18 mouse cellular contexts compared by ENCODE assay signal in genomic region chr19:56353689-56354088, GRCm38 (mm10).
"Had no signal": no experiment of that assay in that cellular context is flagged by ENCODE, and none has a peak within 500 bp of the region (broad histone marks: within the 10 kb centered on the region; RNA-seq: fewer than 3 reads in every experiment).

No protein-coding gene starts in this region.

- H3K9ac ChIP-seq: liver, embryonic 13.5 days; neural tube, embryonic 12.5 days; neural tube, embryonic 15.5 days had no signal

- H3K36me3 ChIP-seq: liver, embryonic 13.5 days; neural tube, embryonic 12.5 days; neural tube, embryonic 15.5 days had no signal

- H3K27ac ChIP-seq: layer of hippocampus, adult 2 months; liver, embryonic 13.5 days; neural tube, embryonic 12.5 days; neural tube, embryonic 15.5 days; stomach, postnatal 0 days had no signal

- H3K4me1 ChIP-seq: liver, embryonic 13.5 days; neural tube, embryonic 12.5 days had no signal

- DNase-seq: layer of hippocampus, adult 9-11 months; liver, embryonic 13.5 days; lung, adult 2 months; lung, postnatal 14 days; lung, postnatal 4 days; midbrain, embryonic 14.5 days; right cerebral cortex, adult 18-20 months; right cerebral cortex, postnatal 14 days; right cerebral cortex, postnatal 4 days; thymus, adult 2 months; thymus, postnatal 14 days; thymus, postnatal 4 days had no signal

- ATAC-seq: intestine, postnatal 0 days had no signal

- H3K4me2 ChIP-seq: liver, embryonic 13.5 days; midbrain, embryonic 11.5 days; neural tube, embryonic 12.5 days; neural tube, embryonic 15.5 days had no signal

- H3K27me3 ChIP-seq: liver, embryonic 13.5 days; neural tube, embryonic 12.5 days; neural tube, embryonic 15.5 days had no signal

- H3K4me3 ChIP-seq: layer of hippocampus, adult 2 months; liver, embryonic 13.5 days; neural tube, embryonic 12.5 days; neural tube, embryonic 15.5 days had no signal

- H3K9me3 ChIP-seq: neural tube, embryonic 12.5 days; neural tube, embryonic 15.5 days had no signal
